Mouse (Mus musculus): ENCODE measurements around the gene Uaca.
"Not testable (repeated sequence)": the region's sequence is repeated elsewhere in the genome, so short reads cannot be mapped to it uniquely, and the experiment has no call there.

Gene Uaca

DNA sequence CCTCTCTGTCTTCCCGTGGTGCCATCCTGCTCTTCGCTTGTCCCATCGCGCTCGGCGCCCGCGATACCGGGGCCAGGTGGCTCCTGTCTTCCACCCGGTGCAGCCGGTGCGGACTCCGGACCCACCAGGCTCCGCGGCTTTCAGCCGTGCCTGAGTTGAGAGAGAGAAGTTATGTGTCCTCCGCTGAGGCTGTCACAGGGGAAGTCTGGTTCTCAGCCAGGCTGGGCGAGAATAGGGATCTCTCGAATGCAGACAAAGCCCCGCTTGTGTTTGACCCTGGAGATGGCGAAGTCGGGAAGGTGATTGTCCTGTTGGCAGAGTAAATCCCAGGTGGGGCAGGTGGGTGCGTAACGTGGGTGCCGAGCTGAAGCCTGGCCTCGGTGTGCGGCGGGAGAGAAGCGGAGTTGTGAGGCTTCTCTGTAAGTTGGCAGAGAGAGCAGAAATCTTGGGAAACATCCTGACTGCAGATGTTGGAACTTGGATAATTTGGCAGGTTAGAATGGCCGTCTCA lies 554 bp downstream of the Uaca start:
- peak in 1 of 2 experiments; percentile 37 for DNase-seq (ENCODE audit: low spot score in 2 of 2)

DNA sequence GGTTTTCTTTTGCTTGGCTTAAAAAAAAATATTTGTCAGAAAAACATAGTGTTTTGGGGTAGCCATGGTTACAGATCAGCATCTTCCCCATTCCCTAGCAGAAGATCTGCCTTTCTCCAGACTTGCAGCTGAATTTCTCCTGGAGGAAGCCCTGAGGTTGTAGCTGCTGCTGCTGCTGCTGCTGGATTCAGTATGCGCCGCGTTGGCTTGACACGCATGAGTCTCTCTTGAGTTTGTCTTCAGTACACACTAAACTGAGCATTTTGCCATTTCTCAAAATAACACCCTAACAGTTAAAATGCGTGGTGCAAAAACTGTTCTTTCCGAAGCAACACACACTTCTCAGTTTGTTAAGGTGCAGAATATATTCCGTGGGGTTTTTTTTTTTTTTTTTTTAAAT lies 1.7 kb downstream of the Uaca start:
- no peak for DNase-seq (ENCODE audit: low spot score in 2 of 2)

DNA sequence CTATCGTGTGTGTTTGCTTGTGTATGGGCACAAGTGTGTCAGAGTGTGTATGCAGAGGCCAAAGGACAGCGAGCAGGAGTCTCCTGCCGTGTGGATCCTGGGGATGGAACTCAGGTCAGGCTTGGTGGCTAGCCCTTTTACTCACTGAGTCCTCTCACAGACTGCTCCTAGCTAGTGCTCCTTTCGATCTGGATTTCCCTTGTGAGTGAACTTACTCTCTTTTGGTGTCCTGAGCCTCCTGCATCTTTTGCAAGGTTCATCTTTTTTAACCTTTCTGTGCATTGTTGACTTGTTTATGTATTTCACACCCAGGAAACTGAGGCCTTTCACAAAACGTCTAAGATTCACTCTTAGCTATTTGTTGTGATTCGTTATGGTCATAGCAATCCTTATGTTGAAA lies 2.8 kb downstream of the Uaca start:
- no peak for DNase-seq (ENCODE audit: low spot score in 2 of 2)

DNA sequence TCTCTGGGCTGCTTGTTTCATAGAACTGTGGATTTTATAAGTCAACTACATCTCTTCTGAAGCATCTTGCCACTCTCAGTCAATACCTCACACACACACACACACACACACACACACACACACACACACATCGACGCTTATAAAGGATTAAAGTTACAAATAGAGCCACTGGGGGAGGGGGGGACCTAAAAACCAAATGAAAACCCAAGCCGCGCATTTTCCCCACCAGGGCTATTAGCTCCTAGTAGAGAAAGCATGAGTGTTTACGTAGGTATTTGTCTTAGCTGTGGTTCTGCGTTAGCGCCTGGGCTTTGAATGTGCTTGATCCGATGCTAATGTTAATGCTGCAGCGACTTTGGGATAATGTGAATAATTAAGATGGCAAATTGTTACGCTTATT lies 4.7 kb downstream of the Uaca start:
- no peak for DNase-seq (ENCODE audit: low spot score in 2 of 2)

DNA sequence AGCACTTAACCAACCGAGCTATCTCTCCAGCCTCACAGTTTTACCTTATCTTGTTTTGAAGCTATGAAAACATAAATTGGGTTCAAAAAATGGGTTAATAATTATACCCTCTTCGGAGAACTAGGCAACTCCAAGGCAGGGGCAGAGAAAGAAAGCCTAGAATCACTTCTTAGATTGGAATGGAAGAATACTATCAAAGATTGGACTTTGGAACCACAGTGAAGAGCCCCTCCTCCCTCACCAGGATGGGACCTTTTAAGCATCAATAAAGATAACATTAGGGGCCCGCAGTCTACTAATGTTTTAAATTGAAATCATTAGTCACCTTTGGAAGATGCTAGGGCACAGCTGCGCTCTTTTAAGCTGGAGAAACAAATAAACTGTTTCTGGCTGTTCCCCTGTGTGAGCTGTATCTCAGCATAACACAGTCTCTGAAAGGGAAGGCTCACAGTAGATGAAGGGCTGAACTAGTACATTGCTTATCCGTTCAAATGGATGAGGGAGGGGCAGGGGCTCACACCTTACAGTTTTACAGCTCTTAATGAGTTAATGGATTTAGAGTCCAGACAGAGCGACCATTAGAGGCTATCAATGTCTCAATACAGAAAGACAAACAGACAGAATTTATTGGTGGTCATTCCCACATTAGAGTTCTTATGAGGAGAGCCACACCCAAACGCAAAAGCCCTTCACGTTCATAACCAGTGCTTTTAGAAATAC lies 6.5 kb downstream of the Uaca start:
- DNase-seq (ENCODE audit: low spot score in 2 of 2), result no peak

DNA sequence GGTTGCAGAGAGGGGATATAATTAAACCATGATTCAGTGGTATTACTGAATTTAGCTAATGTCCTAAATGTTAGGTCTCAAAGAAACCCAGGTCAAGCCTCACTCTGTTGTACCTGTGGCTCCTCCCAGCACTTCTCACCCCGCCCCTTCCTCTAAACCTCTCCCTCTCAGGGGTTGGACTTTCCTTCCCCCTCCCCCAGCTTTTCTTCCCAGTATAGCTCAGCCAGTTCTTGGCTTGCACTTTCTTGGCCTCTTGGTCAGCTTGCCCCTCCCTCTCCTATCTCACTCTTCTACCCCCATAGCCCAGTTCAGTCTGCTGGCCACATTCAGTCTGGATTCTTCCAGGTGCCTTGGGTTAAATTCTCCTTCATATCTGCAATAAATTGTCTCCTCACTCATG lies 7.4 kb downstream of the Uaca start:
- DNase-seq (ENCODE audit: low spot score in 2 of 2), result no peak

DNA sequence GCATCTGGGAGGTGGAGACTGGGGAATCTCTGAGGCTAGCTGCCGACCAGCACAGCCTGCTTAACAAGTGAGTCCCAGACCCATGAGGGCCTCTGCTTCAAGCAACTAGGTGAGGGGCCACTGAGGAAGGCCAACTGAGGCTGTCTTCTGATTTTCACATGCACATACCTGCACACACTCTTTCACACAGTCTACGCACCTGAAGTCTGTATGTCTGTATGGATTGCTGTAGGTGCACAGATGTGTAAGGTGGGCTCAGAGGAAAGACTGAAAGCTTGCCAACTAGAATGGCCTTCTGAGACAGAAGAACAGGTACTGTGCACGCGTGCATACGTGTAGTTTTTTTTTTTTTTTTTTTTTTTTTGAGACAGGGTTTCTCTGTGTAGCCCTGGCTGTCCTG lies 8.0 kb downstream of the Uaca start:
- DNase-seq (ENCODE audit: low spot score in 2 of 2), result no peak

DNA sequence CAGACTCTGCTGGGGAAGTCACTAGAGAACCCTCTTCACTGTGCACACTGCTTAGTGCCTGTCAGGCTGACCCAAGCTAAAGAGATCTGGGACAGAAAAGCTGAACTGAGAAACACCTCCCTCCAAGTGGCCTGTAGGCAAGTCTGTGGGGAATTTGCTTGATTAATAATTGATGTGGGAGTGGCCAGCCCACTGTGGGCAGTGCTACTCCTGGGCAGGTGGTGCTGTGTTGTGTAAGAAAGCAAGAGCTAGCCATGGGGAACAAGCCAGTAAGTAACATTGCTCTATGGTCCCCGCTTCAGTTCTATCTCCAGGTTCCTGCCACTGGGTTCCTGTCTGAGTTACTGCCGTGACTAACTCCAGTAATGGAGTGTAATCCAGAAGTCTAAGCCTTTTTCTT lies 11.7 kb downstream of the Uaca start:
- DNase-seq (ENCODE audit: low spot score in 2 of 2), result no peak

DNA sequence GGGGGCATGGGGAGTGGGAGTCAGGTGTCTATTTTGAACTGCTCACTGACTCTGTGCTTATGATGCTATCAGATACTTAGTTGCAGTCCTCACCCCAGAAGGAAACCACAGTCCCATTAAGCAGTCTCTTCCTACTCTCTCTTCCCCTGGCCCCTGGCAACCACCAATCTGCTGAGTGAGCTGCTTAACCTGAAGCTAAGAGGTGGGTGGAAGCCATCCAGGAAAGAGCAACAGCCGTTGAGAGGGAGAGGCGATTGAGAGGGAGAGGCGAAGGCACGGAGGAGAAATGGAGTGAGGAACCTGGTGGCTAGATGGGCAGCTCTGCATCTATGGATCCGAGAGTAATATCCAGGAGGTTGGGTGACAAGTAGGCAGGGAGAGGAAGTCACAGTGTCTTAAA lies 13.7 kb downstream of the Uaca start:
- DNase-seq (ENCODE audit: low spot score in 2 of 2), result no peak

DNA sequence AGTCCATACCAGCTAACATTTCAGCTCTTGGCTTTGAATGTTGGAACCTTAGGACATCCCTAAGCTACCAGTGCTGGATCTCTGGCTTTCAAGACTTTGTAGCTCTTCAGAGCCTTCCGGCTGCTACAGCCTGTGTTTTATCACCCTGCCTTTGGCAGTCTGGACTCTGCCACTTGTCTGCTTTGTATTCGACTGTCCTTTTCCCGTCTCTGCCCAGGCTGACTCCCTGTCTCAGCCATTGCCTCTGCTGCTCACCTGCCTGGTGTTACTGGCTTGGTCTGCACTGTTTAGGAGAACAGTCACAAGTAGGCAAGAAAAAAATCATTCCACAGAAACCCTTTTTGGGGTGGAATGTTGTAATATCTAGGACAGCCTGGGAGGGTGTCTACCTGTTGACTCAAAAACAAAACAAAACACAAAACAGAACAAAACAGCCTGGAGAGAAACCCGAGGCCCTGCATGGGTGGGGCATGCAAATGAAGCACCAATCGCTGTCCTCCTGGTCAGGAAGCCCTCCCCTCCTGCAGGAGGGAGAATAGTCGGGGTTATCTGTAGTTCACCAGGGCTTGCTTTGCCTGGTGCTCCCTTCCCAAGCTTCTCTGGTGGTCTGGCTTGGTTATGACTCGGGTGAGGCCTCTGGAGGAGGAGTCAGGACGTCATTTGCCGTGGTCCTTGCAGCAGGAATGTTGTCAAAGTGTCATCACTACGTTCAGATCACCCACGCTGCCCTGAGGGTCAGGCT lies 19.0 kb downstream of the Uaca start:
- no peak for DNase-seq (ENCODE audit: low spot score in 2 of 2)

DNA sequence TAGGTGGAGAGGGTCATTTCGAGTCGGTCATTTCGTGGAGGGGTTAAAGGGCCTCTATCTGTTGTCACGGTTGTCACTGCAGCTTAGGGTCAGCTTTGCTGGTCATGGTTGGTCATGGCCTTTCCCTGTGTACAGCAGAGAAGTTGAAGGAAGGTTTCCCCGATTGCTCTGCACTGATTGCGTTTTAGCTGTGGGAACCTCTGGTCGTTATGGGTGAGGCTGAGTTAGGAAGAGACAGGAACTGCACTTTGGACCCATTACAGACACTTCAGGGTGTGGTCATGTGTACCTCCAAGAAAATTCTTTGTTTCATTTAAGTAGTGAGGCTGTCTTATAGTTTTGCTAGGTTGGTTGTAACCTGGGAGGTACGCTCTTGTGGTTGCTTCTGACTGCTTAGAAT lies 21.2 kb downstream of the Uaca start:
- no peak for DNase-seq (ENCODE audit: low spot score in 2 of 2)

DNA sequence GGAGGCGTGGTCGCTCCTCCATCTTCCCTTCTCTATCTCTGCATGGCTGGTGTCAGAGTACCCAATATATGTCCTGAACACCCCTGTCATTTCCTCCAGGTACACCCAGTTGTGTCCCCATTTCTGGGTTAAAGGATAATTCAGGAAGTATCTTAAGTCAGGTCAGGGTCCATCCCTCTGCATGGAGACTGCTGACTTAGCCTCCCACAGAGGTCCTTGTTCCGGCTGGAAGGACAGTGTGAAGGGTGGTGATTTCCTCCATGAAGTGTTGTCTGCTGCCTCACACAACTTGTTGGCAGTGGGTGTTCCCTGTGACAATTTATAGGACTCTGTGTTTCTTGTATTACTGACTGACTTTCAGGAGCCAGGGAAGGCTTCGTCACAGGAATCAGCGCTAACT lies 23.2 kb downstream of the Uaca start:
- DNase-seq (ENCODE audit: low spot score in 2 of 2), result no peak

DNA sequence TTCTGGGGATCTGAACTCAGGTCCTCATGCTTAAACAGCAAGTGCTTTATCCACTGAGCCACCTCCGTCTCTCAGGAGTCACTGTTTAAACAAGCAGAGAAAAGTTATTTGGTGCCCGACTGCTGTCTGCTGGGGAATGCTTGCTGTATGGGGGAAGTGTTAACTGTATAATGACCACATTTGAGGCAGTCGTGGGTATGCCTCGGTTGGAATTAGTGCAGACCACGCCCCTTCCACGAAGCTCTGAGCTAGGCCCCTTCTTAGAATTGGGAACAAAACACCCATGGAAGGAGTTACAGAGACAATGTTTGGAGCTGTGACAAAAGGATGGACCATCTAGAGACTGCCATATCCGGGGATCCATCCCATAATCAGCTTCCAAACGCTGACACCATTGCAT lies 24.2 kb downstream of the Uaca start:
- not testable (repeated sequence) for DNase-seq (ENCODE audit: low spot score in 2 of 2)

DNA sequence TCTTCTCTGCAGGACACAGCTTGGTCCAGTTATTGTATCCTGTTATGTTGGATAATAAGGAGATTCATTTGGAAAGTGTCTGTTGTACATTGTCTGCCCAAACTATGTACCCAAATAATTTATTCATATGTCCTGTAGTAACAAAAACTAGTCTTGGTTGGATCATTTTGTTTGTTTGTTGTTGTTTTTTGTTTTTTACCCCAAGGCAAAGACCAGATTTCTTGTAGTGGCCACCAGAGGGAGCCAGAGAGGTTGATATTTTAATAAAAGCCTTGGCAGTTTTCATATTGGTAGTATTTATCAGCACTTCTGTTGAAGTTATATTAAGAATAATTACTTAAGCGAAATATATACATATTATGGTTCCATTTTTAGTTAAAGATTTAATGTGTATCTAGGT lies 25.0 kb downstream of the Uaca start:
- peak in 1 of 2 experiments; percentile 19 for DNase-seq (ENCODE audit: low spot score in 2 of 2)

DNA sequence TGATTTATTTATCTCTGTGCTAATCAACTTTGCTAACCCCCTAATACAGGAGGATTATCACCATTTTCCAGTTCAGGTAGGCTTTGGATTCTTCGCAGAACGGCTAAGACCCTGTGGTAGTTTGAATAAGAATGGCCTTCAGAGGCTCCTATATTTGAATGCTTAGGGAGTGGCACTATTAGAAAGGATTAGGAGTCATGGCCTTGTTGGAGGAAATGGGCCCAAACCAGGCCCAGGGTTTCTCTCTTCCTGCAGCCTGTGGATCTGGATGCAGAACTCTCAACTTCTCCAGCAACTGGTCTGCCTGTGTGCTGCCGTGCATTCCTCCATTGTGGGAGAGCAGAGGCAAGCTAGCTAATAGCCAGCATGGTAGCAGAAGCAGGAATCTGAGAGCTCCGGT lies 27.2 kb downstream of the Uaca start:
- DNase-seq (ENCODE audit: low spot score in 2 of 2), result no peak

DNA sequence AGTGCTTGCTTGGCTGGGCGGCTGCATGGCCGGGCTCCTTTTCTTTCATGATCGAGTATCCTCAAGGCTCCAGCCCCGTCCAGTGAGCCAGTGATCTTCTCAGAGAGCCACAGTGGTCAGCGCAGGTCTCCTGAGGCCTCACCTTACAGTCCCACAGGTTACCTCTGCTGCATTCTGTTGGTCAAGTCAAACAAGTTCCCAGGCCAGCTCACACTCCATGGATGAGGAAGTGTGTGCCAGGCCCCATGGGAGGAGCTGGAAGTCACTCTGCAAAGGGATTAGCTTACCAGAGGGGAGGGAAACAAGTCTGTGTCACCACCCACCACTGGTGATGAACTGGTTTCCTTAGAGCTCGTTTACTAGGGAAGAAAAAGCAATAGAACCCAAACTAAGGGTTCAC lies 28.3 kb downstream of the Uaca start:
- DNase-seq (ENCODE audit: low spot score in 2 of 2), result no peak

DNA sequence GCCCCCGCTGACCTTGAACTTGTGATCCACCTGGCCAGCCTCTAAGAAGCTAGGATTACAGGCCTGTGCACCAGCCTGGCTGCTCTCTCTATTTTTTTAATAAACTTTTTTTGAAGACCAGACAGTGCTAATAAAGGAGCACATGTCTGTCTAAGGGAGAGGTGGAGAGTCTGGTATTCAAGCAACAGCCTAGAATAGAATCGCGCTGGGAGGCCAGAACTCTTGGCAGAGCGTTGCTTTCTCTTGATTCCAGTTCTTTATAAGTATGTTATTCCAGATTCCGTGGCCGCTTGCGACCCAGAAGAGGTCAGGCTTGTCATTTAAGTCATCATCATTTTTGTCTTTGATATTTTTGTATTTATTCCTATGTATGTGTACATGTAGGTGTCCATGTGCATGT lies 31.2 kb downstream of the Uaca start:
- no peak for DNase-seq (ENCODE audit: low spot score in 2 of 2)

DNA sequence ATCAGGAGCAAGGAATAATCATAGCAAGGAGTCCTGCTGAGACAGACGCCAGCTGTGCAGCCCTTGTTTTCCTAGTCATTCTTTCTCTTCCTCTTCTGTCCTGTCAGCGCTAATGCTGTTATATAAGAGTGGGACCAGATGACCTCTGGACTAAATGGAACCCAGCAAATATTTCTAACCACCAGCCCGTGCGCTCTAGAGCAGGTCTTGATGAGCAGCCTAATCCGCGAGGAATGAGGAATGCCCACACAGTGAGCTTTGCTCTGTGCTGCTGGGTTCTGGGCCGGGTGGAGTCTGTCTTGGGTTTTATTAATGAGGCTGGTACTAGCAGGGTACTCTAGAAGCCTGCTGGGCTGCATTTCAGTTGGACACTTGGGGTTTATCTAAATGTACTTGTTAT lies 32.4 kb downstream of the Uaca start:
- no peak for DNase-seq (ENCODE audit: low spot score in 2 of 2)

DNA sequence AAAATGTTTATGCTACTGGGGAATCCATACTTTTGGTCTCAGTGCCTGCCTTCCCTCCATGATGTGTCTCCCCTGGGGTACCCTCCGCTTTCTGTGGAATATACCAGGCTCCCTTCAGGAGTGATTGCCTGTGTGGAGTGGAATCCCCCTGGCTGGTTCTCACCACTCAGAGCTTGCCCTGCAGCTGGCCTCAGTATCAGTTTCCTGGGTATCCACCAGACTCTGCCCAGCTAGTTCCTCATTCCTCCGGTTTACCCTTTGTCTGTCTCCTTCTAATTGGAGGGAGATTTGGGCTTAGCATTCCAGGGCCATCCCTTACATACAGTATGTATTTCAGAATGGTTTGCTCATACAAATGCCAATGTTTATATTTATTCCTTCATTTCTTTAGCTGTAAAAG lies 33.9 kb downstream of the Uaca start:
- DNase-seq (ENCODE audit: low spot score in 2 of 2), result no peak

DNA sequence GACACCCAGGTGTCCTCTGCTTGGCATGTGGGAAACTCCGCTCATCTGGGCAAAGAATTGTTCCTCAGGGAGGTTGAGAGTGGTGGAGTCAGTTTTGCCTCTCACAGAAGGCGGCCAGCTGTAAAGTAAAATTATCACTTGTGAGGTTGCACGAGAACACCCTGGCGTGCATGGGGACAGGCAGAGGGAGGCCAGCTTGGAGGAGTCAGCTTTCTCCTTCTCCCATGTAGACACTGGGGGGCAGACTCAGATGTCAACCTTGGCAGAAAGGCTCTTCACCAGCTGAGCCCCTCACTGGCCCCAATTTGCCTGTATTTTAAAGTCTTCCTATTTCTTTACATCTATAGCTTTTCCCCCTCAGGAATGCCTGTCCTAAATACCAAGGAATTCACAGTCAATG lies 35.3 kb downstream of the Uaca start:
- no peak for DNase-seq (ENCODE audit: low spot score in 2 of 2)

DNA sequence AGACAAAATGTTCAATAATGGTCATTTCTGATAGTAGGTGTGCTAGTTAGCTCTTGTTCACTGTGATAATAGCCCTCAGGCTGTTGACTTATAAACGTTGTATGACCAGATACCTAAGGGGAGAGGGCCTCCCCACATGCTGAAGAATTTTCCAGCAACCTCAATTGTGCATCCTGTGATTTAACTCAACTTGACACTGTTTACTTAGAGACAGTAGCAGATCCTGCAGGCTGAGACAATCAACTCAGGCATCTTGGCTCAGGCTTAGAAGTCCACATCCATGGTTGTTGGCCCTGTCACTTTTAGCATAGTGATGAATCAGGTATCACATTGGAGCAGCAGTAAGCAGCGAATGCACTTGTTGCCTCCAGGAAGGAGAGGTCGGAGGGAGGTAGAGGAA lies 35.7 kb downstream of the Uaca start:
- no peak for DNase-seq (ENCODE audit: low spot score in 2 of 2)

DNA sequence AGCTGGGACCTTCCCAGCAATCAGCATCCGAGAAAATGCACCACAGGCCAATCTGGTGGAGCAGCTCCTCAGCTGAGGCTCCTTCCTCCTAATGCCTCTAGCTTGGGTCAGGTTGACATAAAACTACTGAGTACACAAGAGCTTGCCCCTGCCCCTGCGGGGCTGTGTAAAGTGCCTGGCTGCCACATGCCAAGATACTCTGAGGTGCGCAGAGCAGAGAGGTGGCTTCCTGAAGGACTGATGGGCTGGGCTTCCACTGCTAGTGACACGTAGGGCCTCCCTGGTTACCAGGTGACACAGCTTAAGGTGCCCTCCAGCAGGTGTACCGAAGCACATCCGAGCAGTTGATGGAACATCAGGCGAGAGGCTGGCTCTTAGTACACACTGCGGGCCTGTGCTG lies 37.9 kb downstream of the Uaca start:
- DNase-seq (ENCODE audit: low spot score in 2 of 2), result no peak

DNA sequence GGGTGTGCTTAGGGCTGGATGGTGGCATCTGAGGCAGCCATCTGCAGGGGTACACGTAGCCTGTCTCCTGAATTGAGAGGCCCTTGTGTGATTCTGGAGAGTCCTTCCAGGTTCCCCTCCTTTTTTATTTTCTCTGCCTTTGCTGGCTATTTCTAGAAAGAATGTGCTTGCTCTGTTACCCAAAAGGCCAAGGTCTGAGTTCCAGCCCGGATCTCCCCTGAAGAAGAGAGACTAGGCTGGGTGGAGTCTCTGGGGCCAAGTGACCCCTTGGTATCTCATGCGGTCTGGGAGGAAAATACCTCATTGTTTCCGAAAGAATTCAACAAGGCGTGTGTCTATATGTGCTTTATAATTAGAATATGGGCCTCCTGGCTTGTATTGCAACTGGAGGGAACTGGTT lies 41.8 kb downstream of the Uaca start:
- no peak for DNase-seq (ENCODE audit: low spot score in 2 of 2)

DNA sequence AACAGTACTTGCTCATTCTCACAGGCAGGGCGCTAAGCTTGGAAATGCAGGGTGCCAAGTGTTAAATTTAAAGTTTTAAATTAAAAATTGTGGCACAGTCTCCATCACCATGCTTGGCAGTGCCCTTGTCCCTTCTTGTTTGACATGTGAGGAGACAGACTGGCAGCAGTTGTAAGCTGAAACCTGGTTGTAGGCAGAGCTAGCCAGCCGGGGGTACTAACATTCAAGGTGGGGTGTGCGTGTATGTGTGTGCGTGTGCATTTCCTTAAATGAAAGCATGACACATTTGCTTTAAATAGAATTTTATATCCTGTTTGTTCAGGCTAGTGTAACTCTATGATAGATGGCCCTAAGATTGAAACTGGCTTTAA lies 42.7 kb downstream of the Uaca start:
- DNase-seq (ENCODE audit: low spot score in 2 of 2), result no peak
